Comparison of ENCODE assay signal across 17 mouse cellular contexts in the genomic region with DNA sequence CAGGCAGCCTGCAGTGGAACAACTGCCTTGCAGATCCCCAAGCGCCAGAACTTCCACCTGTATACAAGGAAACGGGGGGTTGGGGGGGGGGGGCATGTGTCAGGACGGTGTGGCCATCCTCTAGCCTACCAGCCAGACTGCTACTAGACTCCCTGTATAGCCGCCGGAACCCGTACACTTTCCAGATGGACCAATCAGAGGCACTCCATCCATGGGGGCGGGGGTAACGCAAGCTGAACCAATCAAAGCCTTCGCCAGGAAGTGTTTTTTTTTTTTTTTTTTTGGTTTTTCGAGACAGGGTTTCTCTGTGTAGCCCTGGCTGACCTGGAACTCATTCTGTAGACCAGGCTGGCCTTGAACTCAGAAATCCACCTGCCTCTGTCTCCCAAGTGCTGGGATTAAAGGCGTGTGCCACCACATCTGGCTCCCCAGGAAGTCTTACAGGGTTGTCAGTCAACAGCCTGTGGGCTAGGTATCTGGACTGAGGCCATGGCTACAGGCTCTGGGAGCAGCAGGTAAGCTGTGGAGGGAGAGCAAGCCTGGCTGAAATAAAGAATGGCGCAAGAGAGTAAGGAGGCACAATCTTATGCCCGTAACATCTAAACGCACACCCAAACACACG. TPM values are rescaled to one million over a fixed set of nuclear protein-coding genes. Genes with fewer than 3 reads are reported as not detected.
A peak's percentile ranks its signal among the peaks of the same experiment; 100 is the strongest.
DNase-seq lines count a peak whose midpoint lies in the region; ATAC-seq and TF ChIP-seq lines count a peak whose summit lies in the region.
"Had no signal": no experiment of that assay in that cellular context is flagged by ENCODE, and none has a peak within 500 bp of the region (broad histone marks: within the 10 kb centered on the region; RNA-seq: fewer than 3 reads in every experiment).

No protein-coding gene starts in this region.

- H3K4me2 ChIP-seq in lung, embryonic 14.5 days, result no peak overlapping the region
- H3K4me2 ChIP-seq in embryonic facial prominence, embryonic 12.5 days (replicated peaks), result no peak overlapping the region
- H3K4me2 ChIP-seq in limb, embryonic 11.5 days (ENCODE audit: low read depth, severe bottlenecking), result no peak overlapping the region
- H3K4me2 ChIP-seq: kidney, embryonic 15.5 days had no signal

- no peak overlapping the region for H3K9ac ChIP-seq in lung, embryonic 14.5 days
- H3K9ac ChIP-seq in embryonic facial prominence, embryonic 12.5 days, result no peak overlapping the region
- no peak overlapping the region for H3K9ac ChIP-seq in limb, embryonic 11.5 days (ENCODE audit: low read length)
- H3K9ac ChIP-seq: kidney, embryonic 15.5 days had no signal

- 64% methylated on average over 15 of the region's 15 CpGs for WGBS in lung, embryonic 14.5 days
- 49% methylated on average over 15 of the region's 15 CpGs for WGBS in embryonic facial prominence, embryonic 12.5 days
- 58% methylated on average over 15 of the region's 15 CpGs for WGBS in limb, embryonic 11.5 days

- peak; percentile 43; the same call in 1 of the 2 replicates for ATAC-seq in lung, embryonic 14.5 days (ENCODE audit: insufficient read depth)
- ATAC-seq in embryonic facial prominence, embryonic 12.5 days (ENCODE audit: insufficient number of reproducible peaks, insufficient read depth, low FRiP score, low TSS enrichment), result no peak
- ATAC-seq in limb, embryonic 11.5 days (ENCODE audit: insufficient number of reproducible peaks, low FRiP score, low TSS enrichment, low read depth), result peak; percentile 51; the same call in 1 of the 2 replicates

- H3K4me1 ChIP-seq in lung, embryonic 14.5 days (ENCODE audit: insufficient read depth), result peaks cover 3% of the 10 kb centered on the region; the same call in 1 of the 2 replicates
- peaks cover 30% of the 10 kb centered on the region for H3K4me1 ChIP-seq in embryonic facial prominence, embryonic 12.5 days
- peaks cover 19% of the 10 kb centered on the region for H3K4me1 ChIP-seq in limb, embryonic 11.5 days (ENCODE audit: control insufficient read depth, insufficient read depth, low read length)

- no peaks in the 10 kb centered on the region for H3K36me3 ChIP-seq in lung, embryonic 14.5 days (ENCODE audit: insufficient read depth)
- H3K36me3 ChIP-seq in embryonic facial prominence, embryonic 12.5 days, result no peaks in the 10 kb centered on the region
- no peaks in the 10 kb centered on the region for H3K36me3 ChIP-seq in limb, embryonic 11.5 days (ENCODE audit: control insufficient read depth, insufficient read depth, low read length)
- H3K36me3 ChIP-seq: G1E; kidney, embryonic 15.5 days had no signal

- intact Hi-C loops in gastrocnemius, postnatal 14 days (cut with DNase I; ENCODE audit: low total_unique reads), result no loop called here

- no peaks in the 10 kb centered on the region for H3K9me3 ChIP-seq in lung, embryonic 14.5 days (ENCODE audit: low read depth, low read length)
- H3K9me3 ChIP-seq in embryonic facial prominence, embryonic 12.5 days, result no peaks in the 10 kb centered on the region
- no peaks in the 10 kb centered on the region for H3K9me3 ChIP-seq in limb, embryonic 11.5 days (ENCODE audit: control insufficient read depth, low read length)
- H3K9me3 ChIP-seq: kidney, embryonic 15.5 days had no signal

- peak; percentile 61 to 63 for DNase-seq in cerebellum, postnatal 10 days
- no peak for DNase-seq in cerebellum, adult 11 months
- no peak for DNase-seq in lung, embryonic 14.5 days
- DNase-seq in lung, adult 18-20 months, result no peak
- no peak for DNase-seq in limb, embryonic 11.5 days (ENCODE audit: low spot score)
- no peak for DNase-seq in gastrocnemius, postnatal 14 days
- DNase-seq in ovary, postnatal 10 days (ENCODE audit: low spot score), result no peak
- DNase-seq: cerebellum, postnatal 36 days; liver; right cerebral cortex, adult 18-20 months had no signal

- H3K4me3 ChIP-seq in lung, embryonic 14.5 days (ENCODE audit: low read depth, low read length), result no peak overlapping the region
- no peak overlapping the region for H3K4me3 ChIP-seq in embryonic facial prominence, embryonic 12.5 days
- no peak overlapping the region for H3K4me3 ChIP-seq in limb, embryonic 11.5 days (ENCODE audit: low read depth, low read length)
- H3K4me3 ChIP-seq: kidney, embryonic 15.5 days had no signal

- no peak overlapping the region for H3K27ac ChIP-seq in lung, embryonic 14.5 days (ENCODE audit: low read depth)
- peak overlapping the region; percentile 91 for H3K27ac ChIP-seq in embryonic facial prominence, embryonic 12.5 days
- H3K27ac ChIP-seq in limb, embryonic 11.5 days (replicated peaks; ENCODE audit: low read depth, low read length), result no peak overlapping the region
- H3K27ac ChIP-seq: kidney, embryonic 15.5 days; macrophage had no signal

- no peaks in the 10 kb centered on the region for H3K27me3 ChIP-seq in lung, embryonic 14.5 days (ENCODE audit: insufficient read depth, low read length)
- H3K27me3 ChIP-seq in embryonic facial prominence, embryonic 12.5 days, result no peaks in the 10 kb centered on the region
- H3K27me3 ChIP-seq in limb, embryonic 11.5 days (ENCODE audit: control insufficient read depth, insufficient read depth, low read length), result no peaks in the 10 kb centered on the region
- H3K27me3 ChIP-seq: kidney, embryonic 15.5 days had no signal

- no peak for TF ChIP-seq CTCF in lung, embryonic 14.5 days (IDR thresholded peaks at IDR 0.05; ENCODE audit: low read depth)

RNA-seq across cellular contexts. Expression of a gene that starts 1.9 kb away (rescaled TPM):
- not detected in 2 replicates for polyA plus RNA-seq in lung, embryonic 14.5 days (2014; fragmentation: Nextera tagmentation; extraction: Ambion mirVana)
- polyA plus RNA-seq in embryonic facial prominence, embryonic 12.5 days (2016; fragmentation: Nextera tagmentation; extraction: Ambion mirVana), result 0.08 TPM in 2 replicates
- 0.04 TPM in 1 of 2 replicates, not detected in the other for polyA plus RNA-seq in limb, embryonic 11.5 days (2014; fragmentation: Nextera tagmentation; extraction: Ambion mirVana)
- under 1 TPM; 0.11 to 0.18 TPM for total RNA-seq in gastrocnemius, postnatal 14 days (2021)
- total RNA-seq: heart, adult 18-20 months; hematopoietic stem cell, adult 5-6 weeks had no signal
- polyA plus RNA-seq: G1E; macrophage; thymus, postnatal 0 days had no signal

RNA-seq across cellular contexts. Expression of a gene that starts 10.2 kb away (rescaled TPM):
- 10.9 and 12.0 TPM in 2 replicates for polyA plus RNA-seq in lung, embryonic 14.5 days (2014; fragmentation: Nextera tagmentation; extraction: Ambion mirVana)
- polyA plus RNA-seq in embryonic facial prominence, embryonic 12.5 days (2016; fragmentation: Nextera tagmentation; extraction: Ambion mirVana), result 17.0 and 17.1 TPM in 2 replicates
- 19.5 and 21.3 TPM in 2 replicates for polyA plus RNA-seq in limb, embryonic 11.5 days (2014; fragmentation: Nextera tagmentation; extraction: Ambion mirVana)
- total RNA-seq in gastrocnemius, postnatal 14 days (2021), result 1 to 10 TPM; 2.2 to 2.3 TPM
- total RNA-seq: hematopoietic stem cell, adult 5-6 weeks had no signal
- polyA plus RNA-seq: G1E had no signal

RNA-seq across cellular contexts. Expression of a gene that starts 29.7 kb away (rescaled TPM):
- polyA plus RNA-seq in lung, embryonic 14.5 days (2014; fragmentation: Nextera tagmentation; extraction: Ambion mirVana), result 0.96 and 1.1 TPM in 2 replicates
- 2.6 and 2.9 TPM in 2 replicates for polyA plus RNA-seq in embryonic facial prominence, embryonic 12.5 days (2016; fragmentation: Nextera tagmentation; extraction: Ambion mirVana)
- 1.2 and 1.7 TPM in 2 replicates for polyA plus RNA-seq in limb, embryonic 11.5 days (2014; fragmentation: Nextera tagmentation; extraction: Ambion mirVana)
- under 1 TPM in 1 of 2 experiments, not detected in 1; 0.08 TPM for total RNA-seq in gastrocnemius, postnatal 14 days (2021)
- total RNA-seq: heart, adult 18-20 months; hematopoietic stem cell, adult 5-6 weeks had no signal
- polyA plus RNA-seq: G1E; macrophage; thymus, postnatal 0 days had no signal

Comparison
In these comparisons a context has a peak if more than half of its experiments do, and no peak if none do; other contexts are left out.
1. DNase-seq: peak in cerebellum, postnatal 10 days (2 of 2); none in cerebellum, adult 11 months (single experiment), lung, embryonic 14.5 days (single experiment), lung, adult 18-20 months (0 of 2), limb, embryonic 11.5 days (single experiment), gastrocnemius, postnatal 14 days (single experiment) and ovary, postnatal 10 days (single experiment).